Mouse (Mus musculus) kidney, embryonic 15.5 days (tissue): ENCODE results near the gene Tmie. TPM values are rescaled to one million over a fixed set of nuclear protein-coding genes. Genes with fewer than 3 reads are reported as not detected.

Experiments
- ATAC-seq: fragments of 200-750 bp; cut with Nextera tagmentation; replicated peaks from 2 replicates; pipeline ENCODE4 v1.8.0; 2017; ENCODE audit warnings: moderate TSS enrichment; ENCODE audit not compliant: low FRiP score
- H3K27ac ChIP-seq: fragments of 300-500 bp; sonication (generic); 2 replicates; pipeline ENCODE4 v1.5.1; 2015; ENCODE audit warnings: mild to moderate bottlenecking, inconsistent platforms
- H3K27me3 ChIP-seq: fragments of 300-500 bp; sonication (generic); 2 replicates; pipeline ENCODE4 v1.6.1; 2015; ENCODE audit warnings: inconsistent platforms
- H3K36me3 ChIP-seq: fragments of 300-500 bp; sonication (generic); 2 replicates; pipeline ENCODE4 v1.6.1; 2015; ENCODE audit warnings: inconsistent platforms
- H3K4me1 ChIP-seq: fragments of 300-500 bp; sonication (generic); 2 replicates; pipeline ENCODE4 v1.6.1; 2015; ENCODE audit warnings: inconsistent platforms
- H3K4me2 ChIP-seq: fragments of 300-500 bp; sonication (generic); 2 replicates; pipeline ENCODE4 v1.6.1; 2015; ENCODE audit warnings: moderate library complexity, mild to moderate bottlenecking, inconsistent platforms
- H3K4me3 ChIP-seq: fragments of 300-500 bp; sonication (generic); replicated peaks from 2 replicates; pipeline ENCODE4 v1.5.1; 2015; ENCODE audit warnings: mild to moderate bottlenecking, inconsistent platforms
- H3K9ac ChIP-seq: fragments of 300-500 bp; sonication (generic); 2 replicates; pipeline ENCODE4 v1.6.1; 2015; ENCODE audit warnings: mild to moderate bottlenecking, inconsistent platforms
- H3K9me3 ChIP-seq: fragments of 300-500 bp; sonication (generic); replicated peaks from 2 replicates; pipeline ENCODE4 v1.6.1; 2016; ENCODE audit warnings: inconsistent platforms
- WGBS: fragments of 180-500 bp; shearing (Covaris S2); methylation state at CpG from one replicate; pipeline ENCODE4 v1.1.7; 2015; ENCODE audit warnings: mixed read lengths; 5-methylcytosine and 5-hydroxymethylcytosine counted together
- polyA plus RNA-seq: library from polyadenylated mRNA; unstranded; fragments of >200 nt; fragmentation: Nextera tagmentation; extraction: Ambion mirVana; gene quantifications from 2 replicates; pipeline ENCODE4 v1.2.1, GENCODE M21; 2015

The Tmie gene
- polyA plus RNA-seq, 1 experiment from 2014 or later: 1.8 TPM

- H3K4me3 ChIP-seq: peak within 1 kb of the TSS; percentile 41
- peak within 1 kb of the TSS; percentile 72 for H3K4me2 ChIP-seq
- H3K9me3 ChIP-seq: no peaks in the 10 kb centered on the region
- no peak within 1 kb of the TSS for H3K27ac ChIP-seq
- ATAC-seq: 0 out of 2 replicates have a peak, but pooled peaks have one; percentile 24
- H3K4me1 ChIP-seq: peaks cover 8% of the 10 kb centered on the region
- peak within 1 kb of the TSS; percentile 5; the same call in 1 of the 2 replicates for H3K9ac ChIP-seq
- 12% methylated on average over 50 of the region's 50 CpGs for WGBS
- no peaks in the 10 kb centered on the region for H3K36me3 ChIP-seq
- H3K27me3 ChIP-seq: peaks cover 18% of the 10 kb centered on the region
Observed at GRCm38 (mm10) chr9:110857781-110858472, 22.0 kb downstream of the Tmie start, which contains the start of gene Prss50. TSS of gene Prss50 (plus strand) at chr9:110857967.

GRCm38 (mm10) chr9:110856920-110857319, 23.0 kb downstream of the Tmie start:
- Histone ChIP-seq H3K9ac (no peak overlapping the region), H3K4me3 (no peak overlapping the region), H3K36me3 (no peaks in the 10 kb centered on the region), H3K4me2 (no peak overlapping the region), H3K4me1 (peaks cover 8% of the 10 kb centered on the region), H3K27ac (no peak overlapping the region), H3K27me3 (peaks cover 18% of the 10 kb centered on the region), H3K9me3 (no peaks in the 10 kb centered on the region)
- ATAC-seq: no peak
- 49% methylated on average over 4 of the region's 4 CpGs for WGBS

- ATAC-seq: 0 out of 2 replicates have a peak, but pooled peaks have one; percentile 22
- Histone ChIP-seq H3K9ac (no peak overlapping the region), H3K27ac (no peak overlapping the region), H3K9me3 (no peaks in the 10 kb centered on the region), H3K4me2 (no peak overlapping the region), H3K36me3 (no peaks in the 10 kb centered on the region), H3K4me3 (no peak overlapping the region), H3K4me1 (peaks cover 8% of the 10 kb centered on the region), H3K27me3 (peaks cover 18% of the 10 kb centered on the region)
- WGBS: 68% methylated on average over 7 of the region's 7 CpGs
Observed at GRCm38 (mm10) chr9:110855903-110856302, 24.0 kb downstream of the Tmie start.

- Histone ChIP-seq H3K9me3 (no peaks in the 10 kb centered on the region), H3K36me3 (no peaks in the 10 kb centered on the region), H3K4me2 (no peak overlapping the region), H3K27me3 (no peaks in the 10 kb centered on the region), H3K9ac (no peak overlapping the region), H3K4me1 (no peaks in the 10 kb centered on the region), H3K4me3 (no peak overlapping the region), H3K27ac (no peak overlapping the region)
- ATAC-seq: no peak
- WGBS: 80% methylated on average over 7 of the region's 7 CpGs
Observed at GRCm38 (mm10) chr9:110849162-110849561, 30.8 kb downstream of the Tmie start.

GRCm38 (mm10) chr9:110844206-110844605, 35.7 kb downstream of the Tmie start, which contains the start of gene Prss46:
TSS of gene Prss46 (plus strand) at chr9:110844506.
- Histone ChIP-seq H3K4me3 (no peak within 1 kb of the TSS), H3K4me1 (peaks cover 8% of the 10 kb centered on the region; the same call in 1 of the 2 replicates), H3K9ac (no peak within 1 kb of the TSS), H3K27ac (no peak within 1 kb of the TSS), H3K27me3 (no peaks in the 10 kb centered on the region), H3K9me3 (no peaks in the 10 kb centered on the region), H3K36me3 (no peaks in the 10 kb centered on the region), H3K4me2 (no peak within 1 kb of the TSS)
- no peak for ATAC-seq
- 85% methylated on average over 10 of the region's 10 CpGs for WGBS

- no peaks in the 10 kb centered on the region for H3K9me3 ChIP-seq
- H3K27me3 ChIP-seq: no peaks in the 10 kb centered on the region
- peaks cover 8% of the 10 kb centered on the region; the same call in 1 of the 2 replicates for H3K4me1 ChIP-seq
- H3K36me3 ChIP-seq: no peaks in the 10 kb centered on the region
- H3K9ac ChIP-seq: no peak overlapping the region
- H3K27ac ChIP-seq: no peak overlapping the region
- 40% methylated on average over 2 of the region's 2 CpGs for WGBS
- no peak overlapping the region for H3K4me3 ChIP-seq
- H3K4me2 ChIP-seq: no peak overlapping the region
- ATAC-seq: no peak
Observed at GRCm38 (mm10) chr9:110841438-110841837, 38.5 kb downstream of the Tmie start.

- Histone ChIP-seq H3K36me3 (no peaks in the 10 kb centered on the region), H3K4me1 (peaks cover 8% of the 10 kb centered on the region; the same call in 1 of the 2 replicates), H3K4me3 (no peak overlapping the region), H3K27ac (no peak overlapping the region), H3K27me3 (no peaks in the 10 kb centered on the region), H3K9ac (no peak overlapping the region), H3K9me3 (no peaks in the 10 kb centered on the region), H3K4me2 (no peak overlapping the region)
- ATAC-seq: no peak
- 80% methylated on average over 6 of the region's 6 CpGs for WGBS
Observed at GRCm38 (mm10) chr9:110840905-110841304, 39.0 kb downstream of the Tmie start.

GRCm38 (mm10) chr9:110836112-110836511, 43.8 kb downstream of the Tmie start:
- Histone ChIP-seq H3K9ac (no peak overlapping the region), H3K4me1 (peaks cover 4% of the 10 kb centered on the region; the same call in 1 of the 2 replicates), H3K4me2 (no peak overlapping the region), H3K9me3 (no peaks in the 10 kb centered on the region), H3K4me3 (no peak overlapping the region), H3K27me3 (no peaks in the 10 kb centered on the region), H3K36me3 (no peaks in the 10 kb centered on the region), H3K27ac (no peak overlapping the region)
- ATAC-seq: no peak
- 56% methylated on average over 2 of the region's 2 CpGs for WGBS

GRCm38 (mm10) chr9:110834961-110835360, 45.0 kb downstream of the Tmie start:
- Histone ChIP-seq H3K36me3 (no peaks in the 10 kb centered on the region), H3K9ac (no peak overlapping the region), H3K4me2 (peak overlapping the region; percentile 25; the same call in 1 of the 2 replicates), H3K9me3 (no peaks in the 10 kb centered on the region), H3K27ac (no peak overlapping the region), H3K27me3 (no peaks in the 10 kb centered on the region), H3K4me3 (no peak overlapping the region), H3K4me1 (no peaks in the 10 kb centered on the region)
- no peak for ATAC-seq
- WGBS: 44% methylated on average over 10 of the region's 10 CpGs

GRCm38 (mm10) chr9:110834411-110834810, 45.5 kb downstream of the Tmie start, which contains the start of gene Prss45:
TSS of gene Prss45 (plus strand) at chr9:110834588.
- no peak within 1 kb of the TSS for H3K4me3 ChIP-seq
- H3K4me2 ChIP-seq: peak within 1 kb of the TSS; percentile 25; the same call in 1 of the 2 replicates
- no peaks in the 10 kb centered on the region for H3K36me3 ChIP-seq
- H3K9me3 ChIP-seq: no peaks in the 10 kb centered on the region
- H3K27me3 ChIP-seq: no peaks in the 10 kb centered on the region
- 89% methylated on average over 19 of the region's 19 CpGs for WGBS
- no peak within 1 kb of the TSS for H3K27ac ChIP-seq
- no peak for ATAC-seq
- no peaks in the 10 kb centered on the region for H3K4me1 ChIP-seq
- no peak within 1 kb of the TSS for H3K9ac ChIP-seq

GRCm38 (mm10) chr9:110833021-110833420, 46.9 kb downstream of the Tmie start:
- no peak for ATAC-seq
- H3K9ac ChIP-seq: no peak overlapping the region
- 74% methylated on average over 5 of the region's 5 CpGs for WGBS

GRCm38 (mm10) chr9:110826390-110826789, 53.5 kb downstream of the Tmie start, which contains the start of gene Prss43:
TSS of gene Prss43 (plus strand) at chr9:110826690.
- no peaks in the 10 kb centered on the region for H3K4me1 ChIP-seq
- no peaks in the 10 kb centered on the region for H3K36me3 ChIP-seq
- ATAC-seq: no peak
- 0 out of 2 replicates have a peak, but pooled peaks cover 3% of the 10 kb centered on the region for H3K27me3 ChIP-seq
- no peak within 1 kb of the TSS for H3K4me3 ChIP-seq
- H3K9me3 ChIP-seq: no peaks in the 10 kb centered on the region
- H3K4me2 ChIP-seq: no peak within 1 kb of the TSS
- H3K27ac ChIP-seq: no peak within 1 kb of the TSS
- 84% methylated on average over 3 of the region's 3 CpGs for WGBS
- H3K9ac ChIP-seq: no peak within 1 kb of the TSS

More at GRCm38 (mm10) chr9:110833021-110833420, 46.9 kb downstream of the Tmie start:
- Histone ChIP-seq H3K4me1 (no peaks in the 10 kb centered on the region), H3K27ac (no peak overlapping the region), H3K36me3 (no peaks in the 10 kb centered on the region), H3K4me3 (no peak overlapping the region), H3K9me3 (no peaks in the 10 kb centered on the region), H3K27me3 (no peaks in the 10 kb centered on the region), H3K4me2 (no peak overlapping the region)
